Mouse (Mus musculus) CH12.LX (cell line): ENCODE measurements around the gene Sgk2.

Experiments
- CTCF ChIP-seq, 2 experiments: IDR thresholded peaks in 1 of 2; conservative IDR thresholded peaks in 1 of 2; 2 replicates each; pipeline ENCODE4 v1.5.1; 2011 to 2012; ENCODE audit warnings: low read depth in 2 of 2, low read length in 2 of 2, improper control_type of control experiment in 1 of 2, inconsistent platforms in 1 of 2, mild to moderate bottlenecking in 1 of 2, moderate library complexity in 1 of 2
- EP300 ChIP-seq: IDR thresholded peaks from 2 replicates; pipeline ENCODE4 v1.6.1; 2011; ENCODE audit warnings: low read length, improper control_type of control experiment
- JUN ChIP-seq: IDR thresholded peaks from 2 replicates; pipeline ENCODE4 v1.6.1; 2011; ENCODE audit warnings: low read depth, mild to moderate bottlenecking, low read length, improper control_type of control experiment, moderate library complexity; ENCODE audit not compliant: insufficient read depth
- KAT2A ChIP-seq: IDR thresholded peaks from 2 replicates; pipeline ENCODE4 v1.6.1; 2012; ENCODE audit warnings: low read length, improper control_type of control experiment, inconsistent platforms; ENCODE audit not compliant: insufficient replicate concordance
- MEF2A ChIP-seq: IDR thresholded peaks from 2 replicates; pipeline ENCODE4 v1.6.1; 2014; ENCODE audit warnings: low read depth, mild to moderate bottlenecking, inconsistent platforms, low read length, improper control_type of control experiment, borderline replicate concordance
- NRF1 ChIP-seq: IDR thresholded peaks from 2 replicates; pipeline ENCODE4 v1.6.1; 2014; ENCODE audit warnings: low read depth, mild to moderate bottlenecking, inconsistent platforms, low read length, improper control_type of control experiment, moderate library complexity
- POLR2A ChIP-seq: IDR thresholded peaks from 2 replicates; pipeline ENCODE4 v1.6.1; 2011; ENCODE audit warnings: low read depth, mild to moderate bottlenecking, improper control_type of control experiment, low read length
- USF1 ChIP-seq: IDR thresholded peaks from 2 replicates; pipeline ENCODE4 v1.6.1; 2014; ENCODE audit warnings: low read depth, mild to moderate bottlenecking, inconsistent platforms, low read length, improper control_type of control experiment
- ZC3H11A ChIP-seq: IDR thresholded peaks from 2 replicates; pipeline ENCODE4 v1.6.1; 2012; ENCODE audit warnings: low read depth, mild to moderate bottlenecking, inconsistent platforms, low read length, improper control_type of control experiment
- ZMIZ1 ChIP-seq: IDR thresholded peaks from 2 replicates; pipeline ENCODE4 v1.6.1; 2012; ENCODE audit warnings: low read depth, mild to moderate bottlenecking, inconsistent platforms, low read length, improper control_type of control experiment

DNA sequence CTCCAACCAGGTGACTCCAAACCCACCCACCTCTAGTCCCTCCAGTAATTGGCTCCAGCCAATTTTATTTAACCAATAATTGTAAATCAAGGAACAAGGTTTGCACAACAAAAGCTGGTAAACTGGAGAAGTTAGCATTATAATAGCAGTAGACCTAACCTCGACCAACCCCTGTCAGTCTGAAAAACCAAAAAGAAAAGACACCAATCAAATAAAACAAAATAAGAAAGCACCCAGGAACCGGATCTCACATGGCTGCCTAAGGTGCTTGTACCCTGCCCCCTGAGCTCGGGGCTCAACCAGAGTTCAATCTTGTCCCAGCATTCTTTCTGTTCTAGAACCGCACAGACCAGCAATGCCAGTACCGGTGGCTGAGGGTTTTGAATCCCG is 75.0 kb downstream of the Sgk2 start:
- TF ChIP-seq MEF2A (no peak), EP300 (no peak), ZMIZ1 (no peak), ZC3H11A (no peak), CTCF (conservative IDR thresholded peaks at IDR 0.05 in 1 of 2, IDR thresholded peaks at IDR 0.05 in 1 of 2; ENCODE audit: low read depth in 2 of 2, low read length in 2 of 2) (no peak), JUN (no peak), NRF1 (no peak), KAT2A (no peak), USF1 (no peak), POLR2A (no peak)
